Mouse (Mus musculus) stomach, embryonic 16.5 days (tissue): ENCODE measurements around the gene Ntrk2. TPM values are rescaled to one million over a fixed set of nuclear protein-coding genes. Genes with fewer than 3 reads are reported as not detected.
A peak's percentile ranks its signal among the peaks of the same experiment; 100 is the strongest.

Experiments
- ATAC-seq: fragments of 200-750 bp; cut with Nextera tagmentation; 2 replicates; pipeline ENCODE4 v1.8.0; 2017; ENCODE audit warnings: moderate number of reproducible peaks, moderate TSS enrichment; ENCODE audit not compliant: insufficient read depth, low FRiP score
- H3K27ac ChIP-seq: fragments of 300-500 bp; sonication (generic); 2 replicates; pipeline ENCODE4 v1.5.1; 2014; ENCODE audit warnings: low read length
- H3K27me3 ChIP-seq: fragments of 300-500 bp; sonication (generic); 2 replicates; pipeline ENCODE4 v1.6.1; 2014; ENCODE audit warnings: low read length, control low read depth, mixed read lengths; ENCODE audit not compliant: control insufficient read depth, insufficient read depth
- H3K36me3 ChIP-seq: fragments of 300-500 bp; sonication (generic); 2 replicates; pipeline ENCODE4 v1.6.1; 2014; ENCODE audit warnings: low read length; ENCODE audit not compliant: control insufficient read depth, insufficient read depth
- H3K4me1 ChIP-seq: fragments of 300-500 bp; sonication (generic); 2 replicates; pipeline ENCODE4 v1.6.1; 2014; ENCODE audit warnings: low read length, control low read depth, mixed read lengths; ENCODE audit not compliant: control insufficient read depth, insufficient read depth
- H3K4me2 ChIP-seq: fragments of 300-500 bp; sonication (generic); 2 replicates; pipeline ENCODE4 v1.6.1; 2014; ENCODE audit warnings: low read depth, low read length, mixed read lengths
- H3K4me3 ChIP-seq: fragments of 300-500 bp; sonication (generic); replicated peaks from 2 replicates; pipeline ENCODE4 v1.5.1; 2014; ENCODE audit warnings: mild to moderate bottlenecking, low read length
- H3K9ac ChIP-seq: fragments of 300-500 bp; sonication (generic); 2 replicates; pipeline ENCODE4 v1.6.1; 2014; ENCODE audit warnings: low read length
- H3K9me3 ChIP-seq: fragments of 300-500 bp; sonication (generic); replicated peaks from 2 replicates; pipeline ENCODE4 v1.6.1; 2016; ENCODE audit warnings: low read length, control low read depth; ENCODE audit not compliant: control insufficient read depth
- WGBS: fragments of 180-500 bp; shearing (Covaris S2); extraction: QIAGEN DNeasy Blood & Tissue Kit; methylation state at CpG from one replicate; pipeline ENCODE4 v1.1.7; 2014; 5-methylcytosine and 5-hydroxymethylcytosine counted together
- polyA plus RNA-seq: library from polyadenylated mRNA; unstranded; fragments of >200 nt; fragmentation: Nextera tagmentation; extraction: Ambion mirVana; gene quantifications from 2 replicates; pipeline ENCODE4 v1.2.1, GENCODE M21; 2015

The Ntrk2 gene
- polyA plus RNA-seq, 1 experiment from 2014 or later, result 8.0 TPM

DNA sequence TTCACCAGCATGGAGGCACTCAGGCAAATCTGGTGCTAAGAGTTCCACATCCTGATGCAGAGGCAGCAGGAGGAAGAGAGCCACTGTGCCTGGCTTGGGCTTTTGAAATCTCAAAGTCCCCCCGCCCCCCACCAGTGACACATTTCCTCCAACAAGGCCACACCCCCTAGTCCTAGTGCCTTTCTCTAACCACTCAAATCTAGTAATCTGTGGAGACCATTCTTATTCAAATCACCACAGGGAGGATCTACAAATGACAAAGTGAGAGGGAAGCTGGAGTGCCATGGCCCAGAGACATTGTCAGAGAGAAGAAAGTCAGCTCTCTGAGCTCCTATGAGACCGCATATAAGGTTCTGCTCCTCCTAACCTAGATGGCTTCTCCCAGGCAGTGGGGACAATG is 105.6 kb downstream of the Ntrk2 start:
- no peaks in the 10 kb centered on the region for H3K9me3 ChIP-seq
- H3K27ac ChIP-seq, result no peak overlapping the region
- ATAC-seq, result no peak
- 86% methylated on average over 2 of the region's 2 CpGs for WGBS
- no peak overlapping the region for H3K4me2 ChIP-seq
- H3K4me3 ChIP-seq, result no peak overlapping the region
- H3K27me3 ChIP-seq, result no peaks in the 10 kb centered on the region
- no peak overlapping the region for H3K9ac ChIP-seq
- no peaks in the 10 kb centered on the region for H3K4me1 ChIP-seq
- H3K36me3 ChIP-seq, result no peaks in the 10 kb centered on the region

DNA sequence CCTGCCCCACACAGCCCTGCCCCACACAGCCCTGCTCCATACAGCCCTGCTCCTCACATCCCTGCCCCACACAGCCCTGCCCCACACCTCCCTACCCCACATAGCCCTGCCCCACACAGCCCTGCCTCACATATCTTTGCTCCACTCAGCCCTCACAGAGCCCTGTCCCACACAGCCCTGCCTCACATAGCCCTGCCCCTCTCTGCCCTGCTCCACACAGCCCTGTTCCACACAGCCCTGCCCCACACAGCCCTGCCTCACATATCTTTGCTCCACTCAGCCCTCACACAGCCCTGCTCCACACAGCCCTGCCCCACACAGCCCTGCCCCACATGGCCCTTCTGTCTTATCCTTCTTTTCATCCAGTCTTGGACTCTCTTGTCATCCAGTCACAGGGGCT is 106.2 kb downstream of the Ntrk2 start:
- no peaks in the 10 kb centered on the region for H3K9me3 ChIP-seq
- H3K27ac ChIP-seq, result no peak overlapping the region
- ATAC-seq, result peak; percentile 50
- H3K4me1 ChIP-seq, result no peaks in the 10 kb centered on the region
- H3K4me2 ChIP-seq, result no peak overlapping the region
- H3K27me3 ChIP-seq, result no peaks in the 10 kb centered on the region
- H3K9ac ChIP-seq, result no peak overlapping the region
- no peaks in the 10 kb centered on the region for H3K36me3 ChIP-seq
- no peak overlapping the region for H3K4me3 ChIP-seq

DNA sequence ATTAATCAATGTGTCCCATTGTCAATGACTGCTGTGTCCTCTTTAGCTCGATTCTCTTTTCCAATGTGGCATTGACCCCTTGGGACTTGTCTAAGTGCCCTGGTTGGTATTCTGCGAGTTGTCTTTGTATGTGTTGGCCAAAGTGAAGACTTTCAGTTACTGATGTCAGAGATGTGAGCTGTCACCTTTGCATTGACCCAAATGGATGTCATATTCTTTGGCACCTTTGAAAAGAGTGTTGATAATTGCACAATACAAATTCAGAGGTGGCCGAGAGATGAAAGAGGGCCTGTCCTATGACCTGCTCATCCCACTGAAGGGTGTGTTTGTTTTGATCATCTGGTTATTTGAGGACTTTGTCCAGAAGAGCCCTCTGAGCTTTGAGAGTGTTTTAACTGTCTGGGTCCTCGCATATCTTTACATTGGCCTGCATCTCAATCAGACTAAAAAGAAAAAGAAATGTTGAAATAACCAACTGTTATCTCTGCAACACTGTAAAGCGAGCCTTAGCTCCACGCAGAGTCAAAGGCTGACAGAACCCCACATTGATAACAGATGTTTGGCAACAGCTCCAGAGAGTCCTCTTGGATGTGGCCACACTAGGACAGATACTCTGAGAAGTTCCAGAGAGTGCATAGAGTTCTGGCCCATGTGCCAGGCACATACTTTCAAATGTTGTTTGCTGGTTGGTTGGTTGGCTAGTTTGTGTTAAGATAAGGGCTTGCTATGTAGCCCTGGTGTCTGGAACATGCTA is 107.9 kb downstream of the Ntrk2 start:
- Histone ChIP-seq H3K27me3 (no peaks in the 10 kb centered on the region), H3K36me3 (no peaks in the 10 kb centered on the region), H3K4me3 (no peak overlapping the region), H3K4me2 (no peak overlapping the region), H3K9me3 (no peaks in the 10 kb centered on the region), H3K4me1 (no peaks in the 10 kb centered on the region), H3K9ac (no peak overlapping the region), H3K27ac (no peak overlapping the region)
- ATAC-seq, result no peak
- WGBS, result 51% methylated on average over 6 of the region's 6 CpGs

DNA sequence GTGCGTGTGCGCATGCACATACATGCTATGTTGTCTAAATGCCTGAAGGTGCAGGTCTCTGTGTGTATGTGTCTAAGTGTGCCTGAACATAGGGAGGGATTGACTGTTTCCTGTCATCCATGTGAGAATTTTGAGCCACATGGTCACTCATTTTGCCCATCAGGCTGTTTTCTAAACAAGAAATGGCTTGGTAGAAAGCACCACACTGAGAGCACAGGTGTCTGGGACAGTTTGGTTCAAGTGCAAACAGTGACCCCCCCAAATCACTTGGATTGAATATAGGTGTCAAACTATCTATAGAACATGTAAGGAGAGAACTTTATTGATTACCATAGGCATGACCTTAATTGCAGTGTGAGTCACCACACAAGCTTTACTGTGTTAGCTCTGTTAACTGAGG is 110.0 kb downstream of the Ntrk2 start:
- no peak for ATAC-seq
- H3K9ac ChIP-seq, result no peak overlapping the region
- H3K27ac ChIP-seq, result no peak overlapping the region
- H3K36me3 ChIP-seq, result no peaks in the 10 kb centered on the region
- no peak overlapping the region for H3K4me3 ChIP-seq
- no peaks in the 10 kb centered on the region for H3K27me3 ChIP-seq
- WGBS, result 92% methylated on average over 2 of the region's 2 CpGs
- H3K4me2 ChIP-seq, result no peak overlapping the region
- H3K9me3 ChIP-seq, result no peaks in the 10 kb centered on the region
- H3K4me1 ChIP-seq, result no peaks in the 10 kb centered on the region

DNA sequence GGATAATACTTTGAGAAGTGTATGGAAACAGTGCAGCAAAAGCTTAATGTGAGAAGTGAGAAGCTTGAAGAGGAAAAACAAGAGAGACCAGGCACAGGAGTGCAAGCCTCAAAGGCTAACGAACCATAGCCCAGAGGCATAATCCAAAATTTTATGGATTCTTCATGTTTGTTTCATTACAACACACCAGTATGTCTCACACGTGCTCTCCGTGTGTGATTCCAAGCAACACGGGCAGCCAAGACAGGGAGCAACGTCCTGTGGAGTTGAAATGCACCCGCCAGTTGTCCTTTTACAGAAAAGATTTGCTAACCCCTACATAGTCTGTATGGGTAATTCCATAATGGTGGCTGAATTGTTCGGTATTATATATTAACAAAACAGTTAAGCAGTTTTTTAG is 113.9 kb downstream of the Ntrk2 start:
- WGBS, result 89% methylated on average over 7 of the region's 7 CpGs
- Histone ChIP-seq H3K9me3 (no peaks in the 10 kb centered on the region), H3K27me3 (no peaks in the 10 kb centered on the region), H3K4me3 (no peak overlapping the region), H3K4me1 (no peaks in the 10 kb centered on the region), H3K36me3 (no peaks in the 10 kb centered on the region), H3K27ac (no peak overlapping the region), H3K9ac (no peak overlapping the region), H3K4me2 (no peak overlapping the region)
- no peak for ATAC-seq

DNA sequence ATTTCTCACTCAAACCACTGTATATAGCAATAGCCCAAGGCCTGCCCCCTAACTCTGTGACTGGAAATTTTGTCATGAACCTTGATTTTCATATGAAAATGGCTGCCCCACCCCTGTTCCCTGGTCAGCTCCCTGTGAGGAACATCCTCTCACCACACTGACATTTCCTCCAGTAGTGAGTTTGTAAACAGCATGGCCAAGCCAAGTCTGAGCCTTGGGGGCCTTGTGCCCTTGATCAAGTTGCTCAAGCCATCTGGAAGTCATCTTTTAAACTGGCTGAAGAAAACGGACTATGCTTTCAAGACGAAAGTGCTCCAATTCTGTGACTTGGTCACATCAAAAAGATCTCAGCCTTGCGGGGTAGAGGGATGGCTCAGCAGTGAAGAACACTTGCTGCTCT is 114.9 kb downstream of the Ntrk2 start:
- Histone ChIP-seq H3K27ac (no peak overlapping the region), H3K4me2 (no peak overlapping the region), H3K27me3 (no peaks in the 10 kb centered on the region), H3K36me3 (no peaks in the 10 kb centered on the region), H3K4me1 (no peaks in the 10 kb centered on the region), H3K9ac (no peak overlapping the region), H3K9me3 (no peaks in the 10 kb centered on the region), H3K4me3 (no peak overlapping the region)
- ATAC-seq, result no peak
- WGBS, result 68% methylated on average over 3 of the region's 3 CpGs

DNA sequence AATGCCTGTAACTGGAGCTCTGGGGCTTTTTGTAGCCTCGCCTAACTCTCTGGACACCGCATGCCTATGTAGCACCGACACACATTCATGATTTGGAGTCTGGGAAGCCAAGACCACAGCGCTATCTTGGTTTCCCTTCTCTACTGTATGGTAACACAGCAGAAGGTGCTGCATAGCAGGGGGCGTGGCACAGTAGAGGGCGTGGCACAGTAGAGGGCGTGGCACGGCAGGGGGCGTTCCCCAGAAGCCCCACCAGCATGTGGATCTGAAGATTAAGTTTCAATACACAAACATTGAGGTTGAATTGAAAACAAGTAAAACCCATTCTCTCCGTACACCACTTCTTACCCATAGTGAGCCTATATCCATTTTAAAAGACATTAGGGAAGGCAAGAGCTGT is 115.3 kb downstream of the Ntrk2 start:
- no peaks in the 10 kb centered on the region for H3K36me3 ChIP-seq
- no peaks in the 10 kb centered on the region for H3K4me1 ChIP-seq
- H3K9ac ChIP-seq, result no peak overlapping the region
- no peaks in the 10 kb centered on the region for H3K9me3 ChIP-seq
- no peak overlapping the region for H3K27ac ChIP-seq
- no peak for ATAC-seq
- WGBS, result 88% methylated on average over 10 of the region's 10 CpGs
- H3K4me2 ChIP-seq, result no peak overlapping the region
- no peak overlapping the region for H3K4me3 ChIP-seq
- H3K27me3 ChIP-seq, result no peaks in the 10 kb centered on the region

DNA sequence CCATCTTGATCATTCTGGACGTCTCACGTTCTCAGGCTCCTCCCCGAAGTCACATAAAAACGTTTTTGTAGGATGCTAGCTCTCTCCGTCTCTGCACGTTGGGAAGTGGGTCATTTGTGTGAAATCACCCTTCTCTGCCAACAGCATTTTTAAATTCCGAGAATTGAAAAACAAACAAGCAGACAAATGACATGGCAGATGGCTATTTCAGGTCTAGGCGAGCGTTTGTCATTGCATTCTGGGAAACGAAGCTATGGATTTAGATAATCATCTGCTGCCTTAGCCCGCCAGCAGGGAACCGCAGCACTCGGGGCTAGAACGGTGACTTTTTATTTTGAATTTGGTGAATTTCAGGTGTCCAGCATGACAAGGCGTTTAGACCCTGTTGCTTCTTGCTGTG is 115.8 kb downstream of the Ntrk2 start:
- no peaks in the 10 kb centered on the region for H3K9me3 ChIP-seq
- no peak overlapping the region for H3K4me3 ChIP-seq
- no peaks in the 10 kb centered on the region for H3K36me3 ChIP-seq
- 79% methylated on average over 15 of the region's 15 CpGs for WGBS
- no peak overlapping the region for H3K9ac ChIP-seq
- ATAC-seq, result no peak
- H3K27ac ChIP-seq, result no peak overlapping the region
- no peaks in the 10 kb centered on the region for H3K27me3 ChIP-seq
- H3K4me2 ChIP-seq, result no peak overlapping the region
- no peaks in the 10 kb centered on the region for H3K4me1 ChIP-seq

DNA sequence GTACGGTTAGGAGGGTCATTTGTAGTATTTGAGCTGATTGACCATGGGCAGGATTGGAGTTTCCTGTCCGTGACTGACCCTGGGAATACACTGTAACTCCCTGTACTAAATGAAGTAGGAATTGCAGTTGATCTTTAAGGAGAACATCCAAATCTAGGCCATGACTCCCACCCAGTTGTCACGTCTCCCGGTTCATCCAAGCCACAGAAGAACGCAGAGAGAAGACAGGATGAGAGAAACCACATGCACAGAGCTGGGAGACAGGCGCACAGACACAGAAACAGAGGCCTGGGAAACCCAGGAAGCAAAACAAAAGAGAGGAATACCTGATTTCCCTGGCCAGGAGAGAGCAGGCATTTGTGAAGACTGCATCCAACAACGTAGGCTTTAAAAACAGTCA is 117.1 kb downstream of the Ntrk2 start:
- Histone ChIP-seq H3K27ac (no peak overlapping the region), H3K9ac (no peak overlapping the region), H3K4me2 (no peak overlapping the region), H3K27me3 (no peaks in the 10 kb centered on the region), H3K9me3 (no peaks in the 10 kb centered on the region), H3K4me1 (no peaks in the 10 kb centered on the region), H3K36me3 (no peaks in the 10 kb centered on the region), H3K4me3 (no peak overlapping the region)
- ATAC-seq, result no peak
- 72% methylated on average over 7 of the region's 7 CpGs for WGBS
